Mouse (Mus musculus): ENCODE measurements around the gene BC049730.
"Not testable (repeated sequence)": the region's sequence is repeated elsewhere in the genome, so short reads cannot be mapped to it uniquely, and the experiment has no call there.

- not testable (repeated sequence) for TF ChIP-seq POLR2A (IDR thresholded peaks at IDR 0.05; ENCODE audit: borderline replicate concordance, insufficient read depth, low read length); CTCF (IDR thresholded peaks at IDR 0.05; ENCODE audit: borderline replicate concordance, insufficient read depth, low read depth, low read length)
Observed at GRCm38 (mm10) chr7:24702841-24703240, 6.2 kb upstream of the BC049730 start.
